Mouse (Mus musculus): ENCODE measurements at regions not wholly inside any gene's neighbourhood (a gene's known extent, or its start where the extent isn't known, plus 50 kb on each side); places are given as distances from the start of the nearest gene placed in this dataset.
"Not testable (repeated sequence)": the region's sequence is repeated elsewhere in the genome, so short reads cannot be mapped to it uniquely, and the experiment has no call there.

GRCm38 (mm10) chr9:15420677-15421076 lies 63.1 kb upstream of the Cep295 start:
- TF ChIP-seq CTCF (IDR thresholded peaks at IDR 0.05), result no peak
- no peak for DNase-seq
- H3K27ac ChIP-seq, result no peak overlapping the region
- H3K4me3 ChIP-seq, result no peak overlapping the region
- intact Hi-C loops (cut with DNase I), result no loop called here

- no peak for DNase-seq
- intact Hi-C loops (cut with DNase I), result no loop called here
- no peak overlapping the region for H3K27ac ChIP-seq
- no peak for TF ChIP-seq CTCF (IDR thresholded peaks at IDR 0.05)
- H3K4me3 ChIP-seq, result no peak overlapping the region
These were observed 64.3 kb upstream of the Cep295 start for GRCm38 (mm10) chr9:15421864-15422263.

- intact Hi-C loops (cut with DNase I); H3K4me3 ChIP-seq; H3K27ac ChIP-seq: not testable (repeated sequence)
- DNase-seq, result peak; percentile 20
- TF ChIP-seq CTCF (IDR thresholded peaks at IDR 0.05), result peak; percentile 61
These were observed 59.0 kb upstream of the Smco4 start for GRCm38 (mm10) chr9:15434279-15434678.

GRCm38 (mm10) chr9:15439319-15439980 lies 53.8 kb upstream of the Smco4 start:
- Histone ChIP-seq H3K27ac (no peak overlapping the region), H3K4me3 (no peak overlapping the region)
- no peak for TF ChIP-seq CTCF (IDR thresholded peaks at IDR 0.05)
- no peak for DNase-seq
- intact Hi-C loops (cut with DNase I), result loop anchor here (5.0 kb wide), 1 partner anchor 53 kb away; the partner anchor contains the start of gene Smco4

GRCm38 (mm10) chr9:15442131-15442530 lies 51.1 kb upstream of the Smco4 start:
- no peak overlapping the region for H3K27ac ChIP-seq
- no peak for TF ChIP-seq CTCF (IDR thresholded peaks at IDR 0.05)
- no peak overlapping the region for H3K4me3 ChIP-seq
- DNase-seq, result no peak
- intact Hi-C loops (cut with DNase I), result no loop called here

Measured in gastrocnemius, adult 2 months (tissue).